Mouse (Mus musculus) forebrain, embryonic 11.5 days (tissue): ENCODE measurements around the gene Ipo7. TPM values are rescaled to one million over a fixed set of nuclear protein-coding genes. Genes with fewer than 3 reads are reported as not detected.

Experiments
- ATAC-seq: fragments of 200-750 bp; cut with Nextera tagmentation; replicated peaks from 2 replicates; pipeline ENCODE4 v1.8.0; 2017; ENCODE audit warnings: moderate TSS enrichment; ENCODE audit not compliant: low FRiP score
- DNase-seq: peaks from one replicate; pipeline ENCODE4 v3.0.0-alpha.2; 2017; ENCODE audit warnings: low spot score
- H3K27ac ChIP-seq: fragments of 300-500 bp; sonication (generic); 2 replicates; pipeline ENCODE4 v1.5.1; 2014; ENCODE audit warnings: low read depth, low read length
- H3K27me3 ChIP-seq: fragments of 300-500 bp; sonication (generic); 2 replicates; pipeline ENCODE4 v1.6.1; 2014; ENCODE audit warnings: mild to moderate bottlenecking, low read length, mixed read lengths; ENCODE audit not compliant: control insufficient read depth, insufficient read depth
- H3K36me3 ChIP-seq: fragments of 300-500 bp; sonication (generic); 2 replicates; pipeline ENCODE4 v1.6.1; 2014; ENCODE audit warnings: mild to moderate bottlenecking, low read length, moderate library complexity, mixed read lengths; ENCODE audit not compliant: control insufficient read depth, insufficient read depth
- H3K4me1 ChIP-seq: fragments of 300-500 bp; sonication (generic); replicated peaks from 2 replicates; pipeline ENCODE4 v1.6.1; 2014; ENCODE audit warnings: low read length, mixed read lengths; ENCODE audit not compliant: control insufficient read depth, insufficient read depth
- H3K4me2 ChIP-seq: fragments of 300-500 bp; sonication (generic); 2 replicates; pipeline ENCODE4 v1.6.1; 2014; ENCODE audit warnings: low read depth, mild to moderate bottlenecking, low read length, moderate library complexity, mixed read lengths; ENCODE audit not compliant: severe bottlenecking
- H3K4me3 ChIP-seq: fragments of 300-500 bp; sonication (generic); 2 replicates; pipeline ENCODE4 v1.5.1; 2014; ENCODE audit warnings: low read depth, low read length
- H3K9ac ChIP-seq: fragments of 300-500 bp; sonication (generic); 2 replicates; pipeline ENCODE4 v1.6.1; 2014; ENCODE audit warnings: low read length
- H3K9me3 ChIP-seq: fragments of 300-500 bp; sonication (generic); 2 replicates; pipeline ENCODE4 v1.6.1; 2016; ENCODE audit warnings: low read length, mixed read lengths; ENCODE audit not compliant: control insufficient read depth
- WGBS: fragments of 180-500 bp; shearing (Covaris S2); extraction: QIAGEN DNeasy Blood & Tissue Kit; methylation state at CpG from one replicate; pipeline ENCODE4 v1.1.7; 2014; 5-methylcytosine and 5-hydroxymethylcytosine counted together
- polyA plus RNA-seq: library from polyadenylated mRNA; unstranded; fragments of >200 nt; fragmentation: Nextera tagmentation; extraction: Ambion mirVana; gene quantifications from 2 replicates; pipeline ENCODE4 v1.2.1, GENCODE M21; 2014

The Ipo7 gene
- polyA plus RNA-seq, 1 experiment from 2014 or later, result 39.9 TPM

DNA sequence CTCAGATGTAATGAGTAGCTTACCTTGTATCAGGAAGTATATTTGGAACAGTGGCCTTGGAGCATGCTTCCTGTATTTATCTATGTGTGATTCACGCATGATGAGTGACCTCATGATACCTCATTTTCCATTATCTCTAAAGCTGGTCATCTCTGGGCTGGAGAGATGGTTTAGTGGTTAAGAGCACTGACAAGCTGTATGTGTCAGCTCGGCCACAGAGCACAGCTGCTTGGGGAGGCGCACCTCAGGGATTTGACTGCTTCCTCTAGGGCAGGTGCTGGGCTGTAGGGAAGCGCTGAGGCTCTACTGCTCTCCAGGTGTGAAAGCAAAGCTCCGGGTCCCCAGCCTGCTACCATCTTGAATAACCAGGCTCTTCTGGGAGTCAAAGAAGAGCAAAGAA is 60.1 kb downstream of the Ipo7 start:
- Histone ChIP-seq H3K36me3 (peaks cover 29% of the 10 kb centered on the region), H3K4me2 (no peak overlapping the region), H3K9me3 (no peaks in the 10 kb centered on the region), H3K4me3 (no peak overlapping the region), H3K27ac (no peak overlapping the region), H3K9ac (no peak overlapping the region), H3K4me1 (no peaks in the 10 kb centered on the region), H3K27me3 (no peaks in the 10 kb centered on the region)
- 91% methylated on average over 5 of the region's 5 CpGs for WGBS
- DNase-seq, result no peak
- ATAC-seq, result no peak

DNA sequence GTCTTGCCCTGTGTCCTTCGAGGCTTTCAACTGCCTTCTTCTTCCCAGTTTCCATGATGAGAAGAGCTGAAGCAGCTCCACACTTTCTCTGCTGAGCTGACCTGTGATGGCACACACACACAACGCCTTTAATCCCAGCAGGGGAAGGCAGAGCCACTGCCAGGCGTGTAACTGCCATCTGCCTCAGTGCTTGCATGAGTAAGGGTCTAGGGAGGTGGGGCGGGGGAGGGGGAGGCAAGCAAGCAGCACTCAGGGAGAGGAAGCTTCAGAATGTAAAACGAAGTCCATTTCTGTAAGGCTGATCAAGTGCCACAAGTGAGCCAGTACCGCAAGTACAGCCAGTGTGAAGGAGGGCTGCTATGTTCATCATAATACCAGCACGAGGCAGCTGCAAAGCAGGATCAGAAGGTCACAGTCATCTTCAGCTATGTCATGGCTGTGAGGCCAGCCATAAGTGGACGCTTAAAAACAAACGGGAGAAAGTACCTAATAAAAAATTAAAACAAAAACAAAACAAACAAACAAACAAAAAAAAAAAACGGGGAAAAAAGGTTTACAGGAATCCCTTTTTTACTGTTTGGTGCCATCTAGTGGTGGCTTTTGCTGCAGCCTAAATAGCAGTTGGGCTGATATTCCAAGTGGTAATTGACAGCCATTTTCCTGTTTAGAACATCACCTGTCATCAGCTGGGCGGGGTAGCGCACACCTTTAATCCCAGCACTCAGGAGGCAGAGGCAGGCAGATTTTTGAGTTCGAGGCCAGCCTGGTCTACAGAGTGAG is 65.5 kb downstream of the Ipo7 start:
- Histone ChIP-seq H3K4me1 (no peaks in the 10 kb centered on the region), H3K4me2 (no peak overlapping the region), H3K36me3 (peaks cover 29% of the 10 kb centered on the region), H3K4me3 (no peak overlapping the region), H3K27ac (no peak overlapping the region), H3K27me3 (no peaks in the 10 kb centered on the region), H3K9me3 (no peaks in the 10 kb centered on the region), H3K9ac (no peak overlapping the region)
- no peak for DNase-seq
- peak; percentile 33 for ATAC-seq
- 79% methylated on average over 13 of the region's 13 CpGs for WGBS

DNA sequence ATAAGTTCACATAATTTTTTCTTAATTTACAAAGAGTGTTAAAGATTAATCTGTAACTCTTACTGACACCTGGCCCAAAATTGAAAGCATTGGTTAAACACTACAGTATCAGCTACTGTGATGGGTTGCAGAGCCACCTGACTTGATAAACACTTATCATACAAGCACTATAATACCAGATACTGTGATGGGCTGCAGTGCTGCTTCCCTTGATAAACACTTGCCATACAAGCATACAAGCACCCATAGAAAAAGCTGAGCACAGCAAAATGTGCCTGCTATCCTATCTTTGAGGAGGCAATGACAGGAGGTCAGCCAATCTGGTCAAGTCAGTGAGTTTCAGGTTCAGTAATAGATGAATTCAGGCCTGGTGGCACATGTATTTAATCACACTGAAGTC is 67.1 kb downstream of the Ipo7 start:
- Histone ChIP-seq H3K27ac (no peak overlapping the region), H3K4me3 (no peak overlapping the region), H3K9me3 (no peaks in the 10 kb centered on the region), H3K4me2 (no peak overlapping the region), H3K36me3 (peaks cover 25% of the 10 kb centered on the region), H3K27me3 (no peaks in the 10 kb centered on the region), H3K4me1 (no peaks in the 10 kb centered on the region), H3K9ac (no peak overlapping the region)
- DNase-seq (no peak), ATAC-seq (no peak)

DNA sequence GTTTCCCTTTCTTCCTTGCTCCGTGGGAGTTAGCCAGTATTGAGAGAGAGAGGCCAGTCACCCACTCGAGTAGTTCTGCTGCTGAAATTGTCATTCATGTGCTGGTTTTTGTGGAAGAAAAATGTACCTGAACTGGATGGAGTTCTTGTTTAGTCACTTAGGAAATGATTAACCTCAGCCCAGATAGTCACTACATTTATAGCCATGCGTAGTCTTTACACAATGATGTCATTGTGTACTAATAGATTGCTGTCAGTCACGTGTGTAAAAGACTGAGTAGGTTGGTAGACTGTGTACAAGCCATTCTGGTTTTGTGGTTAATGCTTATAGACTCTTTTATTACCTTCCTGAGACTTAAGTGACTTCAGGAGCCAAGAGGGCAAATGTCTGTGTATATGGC is 69.8 kb downstream of the Ipo7 start:
- 81% methylated on average over 4 of the region's 4 CpGs for WGBS
- Histone ChIP-seq H3K4me2 (no peak overlapping the region), H3K9me3 (no peaks in the 10 kb centered on the region), H3K36me3 (peaks cover 26% of the 10 kb centered on the region; the same call in 1 of the 2 replicates), H3K27ac (no peak overlapping the region), H3K9ac (no peak overlapping the region), H3K4me1 (no peaks in the 10 kb centered on the region), H3K4me3 (no peak overlapping the region), H3K27me3 (no peaks in the 10 kb centered on the region)
- DNase-seq (no peak), ATAC-seq (no peak)

DNA sequence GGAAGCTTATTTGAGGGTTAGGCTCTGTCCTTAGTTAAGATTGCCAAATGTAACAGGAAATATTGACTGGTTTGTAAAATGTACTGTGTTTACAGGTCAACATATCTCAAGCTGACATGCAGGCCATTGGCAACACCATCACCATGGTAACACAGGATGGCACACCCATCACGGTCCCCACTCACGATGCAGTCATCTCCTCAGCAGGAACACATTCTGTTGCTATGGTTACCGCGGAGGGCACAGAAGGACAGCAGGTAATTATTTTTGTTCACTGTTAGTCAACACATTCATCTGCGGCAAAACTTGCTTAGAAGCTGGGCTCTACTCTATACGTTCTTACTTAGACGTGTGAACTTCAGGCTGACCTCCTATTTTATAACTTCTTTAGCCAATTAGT is 73.6 kb downstream of the Ipo7 start:
- H3K9me3 ChIP-seq, result no peaks in the 10 kb centered on the region
- no peak for DNase-seq
- H3K9ac ChIP-seq, result no peak overlapping the region
- WGBS, result 67% methylated on average over 7 of the region's 7 CpGs
- ATAC-seq, result no peak
- no peaks in the 10 kb centered on the region for H3K27me3 ChIP-seq
- no peak overlapping the region for H3K27ac ChIP-seq
- H3K4me3 ChIP-seq, result no peak overlapping the region
- H3K4me2 ChIP-seq, result no peak overlapping the region
- peaks cover 20% of the 10 kb centered on the region for H3K36me3 ChIP-seq
- H3K4me1 ChIP-seq, result no peaks in the 10 kb centered on the region

DNA sequence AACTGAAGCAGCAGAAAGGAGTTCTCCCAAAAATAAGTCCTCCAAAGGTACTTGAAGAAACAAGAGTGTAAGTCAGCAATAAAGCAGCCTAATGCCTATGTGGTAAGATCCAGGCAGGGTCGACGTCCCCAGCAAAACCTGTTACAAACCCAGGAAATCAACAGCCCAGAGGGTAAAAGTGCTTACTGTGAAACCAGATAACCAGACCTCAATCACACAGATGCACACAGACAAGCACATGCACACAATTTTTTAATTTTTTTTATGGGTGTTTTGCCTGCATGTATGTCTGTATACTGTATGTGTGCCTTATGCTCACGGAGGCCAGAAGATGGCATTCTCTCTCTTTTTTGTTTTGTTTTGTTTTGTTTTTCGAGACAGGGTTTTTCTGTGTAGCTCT is 78.3 kb downstream of the Ipo7 start:
- H3K36me3 ChIP-seq, result peaks cover 12% of the 10 kb centered on the region
- H3K27ac ChIP-seq, result no peak overlapping the region
- WGBS, result 94% methylated on average over 4 of the region's 4 CpGs
- H3K27me3 ChIP-seq, result no peaks in the 10 kb centered on the region
- DNase-seq, result no peak
- H3K4me2 ChIP-seq, result no peak overlapping the region
- H3K4me1 ChIP-seq, result no peaks in the 10 kb centered on the region
- ATAC-seq, result no peak
- no peak overlapping the region for H3K9ac ChIP-seq
- H3K9me3 ChIP-seq, result no peaks in the 10 kb centered on the region
- H3K4me3 ChIP-seq, result no peak overlapping the region

DNA sequence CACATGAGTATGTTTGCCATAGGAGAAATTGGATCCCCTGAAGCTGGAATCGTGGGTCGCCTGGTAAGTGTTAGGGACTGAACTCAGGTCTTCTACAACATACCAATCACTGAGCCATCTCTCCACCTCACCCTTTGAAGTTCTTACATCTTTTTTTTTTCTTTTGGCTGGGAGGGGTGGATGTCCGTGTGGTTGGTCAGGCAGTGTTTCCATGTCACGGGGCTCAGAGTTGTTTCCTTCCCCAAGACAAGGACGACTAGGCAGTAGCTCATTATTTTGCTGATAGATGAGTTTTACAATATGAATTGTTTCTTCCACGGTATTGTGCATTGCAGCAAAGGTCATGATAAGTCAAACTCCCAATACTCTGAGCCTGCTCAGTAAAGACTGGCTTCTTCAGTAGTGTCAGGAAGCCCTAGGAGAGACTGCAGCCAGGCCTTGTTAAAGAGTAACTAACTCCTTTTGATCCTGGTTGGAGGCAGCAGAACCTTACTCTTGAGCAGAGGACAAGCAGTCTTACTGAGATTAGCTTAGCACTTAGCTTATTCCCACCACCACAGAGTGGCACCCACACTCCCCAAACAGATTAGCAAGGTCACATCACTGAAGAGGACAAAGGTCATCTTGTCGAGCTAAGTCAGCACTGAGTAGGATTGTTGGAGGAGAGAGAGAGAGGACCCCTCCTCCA is 79.2 kb downstream of the Ipo7 start:
- no peaks in the 10 kb centered on the region for H3K9me3 ChIP-seq
- no peaks in the 10 kb centered on the region for H3K27me3 ChIP-seq
- H3K4me2 ChIP-seq, result no peak overlapping the region
- ATAC-seq, result no peak
- H3K27ac ChIP-seq, result no peak overlapping the region
- 78% methylated on average over 7 of the region's 7 CpGs for WGBS
- peaks cover 7% of the 10 kb centered on the region for H3K36me3 ChIP-seq
- no peak for DNase-seq
- no peaks in the 10 kb centered on the region for H3K4me1 ChIP-seq
- H3K4me3 ChIP-seq, result no peak overlapping the region
- no peak overlapping the region for H3K9ac ChIP-seq

DNA sequence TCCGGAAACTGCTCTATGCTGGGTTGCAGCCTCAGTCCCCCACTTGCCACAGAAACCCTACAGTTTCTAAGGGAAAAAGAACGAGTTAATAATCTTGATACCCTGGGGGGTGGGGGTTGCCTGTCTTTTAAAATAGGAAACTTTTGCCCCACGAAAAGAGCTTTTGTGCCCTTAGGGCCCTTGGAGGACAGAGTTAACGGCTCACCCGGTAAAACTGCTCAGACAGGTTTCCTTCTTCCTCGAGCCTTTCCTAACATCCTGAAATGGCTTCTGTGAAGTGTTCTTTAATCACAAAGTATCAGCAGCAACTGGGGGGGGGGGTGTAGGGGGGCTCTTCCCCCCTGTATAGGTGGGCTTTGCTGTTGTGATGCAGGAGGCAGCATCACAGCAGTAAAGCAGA is 82.8 kb downstream of the Ipo7 start:
- ATAC-seq (no peak), DNase-seq (no peak)
- Histone ChIP-seq H3K36me3 (no peaks in the 10 kb centered on the region; the same call in 1 of the 2 replicates), H3K4me3 (no peak overlapping the region), H3K9ac (no peak overlapping the region; the same call in 1 of the 2 replicates), H3K27ac (no peak overlapping the region), H3K4me2 (no peak overlapping the region), H3K4me1 (no peaks in the 10 kb centered on the region), H3K27me3 (no peaks in the 10 kb centered on the region), H3K9me3 (no peaks in the 10 kb centered on the region)
- 51% methylated on average over 6 of the region's 6 CpGs for WGBS

DNA sequence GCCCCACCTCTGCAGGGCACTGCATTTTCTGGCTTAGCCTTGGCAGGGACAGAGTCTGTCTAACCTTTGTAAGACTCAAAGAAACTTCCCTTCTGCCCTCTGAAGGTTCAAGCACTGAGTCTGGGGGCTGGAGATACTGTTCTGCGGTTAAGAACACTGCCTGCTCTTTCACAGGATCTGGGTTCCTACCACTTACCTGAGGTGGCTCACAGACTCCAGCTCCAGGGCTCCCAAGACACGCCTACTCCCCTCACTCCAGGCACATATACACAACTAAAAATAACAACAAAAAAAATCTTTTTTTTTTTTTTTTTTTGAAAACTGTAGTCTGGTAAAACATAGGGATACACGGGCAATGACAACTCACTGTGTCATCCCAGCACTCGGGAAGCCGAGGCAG is 83.2 kb downstream of the Ipo7 start:
- 80% methylated on average over 5 of the region's 5 CpGs for WGBS
- no peak for DNase-seq

More for the DNA sequence above, 83.2 kb downstream of the Ipo7 start:
- no peak overlapping the region for H3K9ac ChIP-seq
- no peak overlapping the region for H3K4me3 ChIP-seq
- ATAC-seq, result no peak
- H3K27ac ChIP-seq, result no peak overlapping the region
- H3K36me3 ChIP-seq, result no peaks in the 10 kb centered on the region; the same call in 1 of the 2 replicates
- no peaks in the 10 kb centered on the region for H3K9me3 ChIP-seq
- no peak overlapping the region for H3K4me2 ChIP-seq
- no peaks in the 10 kb centered on the region for H3K4me1 ChIP-seq
- no peaks in the 10 kb centered on the region for H3K27me3 ChIP-seq
